Mouse (Mus musculus): ENCODE measurements around the gene Tlx2.

DNA sequence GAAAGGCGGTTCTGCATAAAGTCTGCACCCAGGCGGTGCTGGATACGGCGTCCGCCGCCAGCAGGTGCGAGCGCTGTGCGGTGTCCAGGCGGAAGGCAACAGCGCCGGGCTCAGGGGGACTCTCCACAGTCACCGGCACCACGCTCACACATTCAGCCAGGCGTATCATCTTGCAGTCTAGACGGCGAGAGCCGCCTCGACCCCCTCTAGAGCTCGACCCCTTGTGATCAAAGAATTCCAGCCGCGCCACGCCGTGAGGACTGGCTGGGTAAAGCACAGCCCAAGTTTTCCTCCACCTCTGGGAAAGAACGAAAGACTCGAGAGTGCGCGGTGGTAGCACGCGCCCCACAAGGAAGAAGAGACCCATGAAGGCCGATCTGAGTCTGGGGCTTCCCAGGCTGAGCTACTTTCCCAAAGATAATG, 37.3 kb downstream of the Tlx2 start:
- no peak for TF ChIP-seq MAFK (IDR thresholded peaks at IDR 0.05; ENCODE audit: insufficient read depth, low read depth, low read length)
- TF ChIP-seq HCFC1 (IDR thresholded peaks at IDR 0.05; ENCODE audit: borderline replicate concordance, insufficient read depth, low read length) = no peak
- TF ChIP-seq CHD2 (IDR thresholded peaks at IDR 0.05; ENCODE audit: low read depth, low read length) = no peak
